Comparison of ENCODE assay signal across 10 mouse cellular contexts in the genomic region with DNA sequence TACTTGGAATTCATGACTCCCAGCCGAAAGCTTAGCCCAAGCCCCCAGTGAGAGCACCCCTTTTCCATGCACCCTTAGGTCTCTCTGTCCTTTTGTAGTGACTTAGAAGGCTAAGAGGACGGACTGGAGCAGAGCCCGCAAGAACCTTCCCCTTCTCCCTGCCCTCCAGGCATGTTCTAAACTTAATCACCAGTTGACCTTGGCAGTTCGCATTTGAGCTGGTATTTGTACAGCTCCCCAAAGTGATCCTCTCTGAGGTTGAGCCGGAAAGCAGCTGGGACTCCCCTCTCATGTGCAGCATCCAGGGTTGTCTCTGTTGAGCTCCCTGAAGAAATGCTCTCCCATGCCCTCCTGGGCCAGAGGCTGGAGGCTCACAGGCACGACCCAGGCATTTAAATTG.
"Had no signal": no experiment of that assay in that cellular context is flagged by ENCODE, and none has a peak within 500 bp of the region (broad histone marks: within the 10 kb centered on the region; RNA-seq: fewer than 3 reads in every experiment).

No protein-coding gene starts in this region.

- DNase-seq: kidney, postnatal 14 days; layer of hippocampus, adult 9-11 months; layer of hippocampus, postnatal 36 days; lung, embryonic 14.5 days; lung, postnatal 14 days; retina, postnatal 1 day; right cerebral cortex, postnatal 4 days; spleen, adult 18-20 months; thymus, adult 18-20 months; thymus, postnatal 14 days had no signal
